Mouse (Mus musculus) mouse embryonic stem cell (cell line): Measurements from ENCODE around the gene Pde6d.

Experiments
- in situ Hi-C, 2 experiments: fragments of 300-500 bp; cut with MboI; formaldehyde crosslinking; loops; 1 replicate in 1 of 2; 3 replicates in 1 of 2; pipeline ENCODE4 v1.14.3; 2019 to 2020; ENCODE audit warnings: low sequenced_read_pairs in 2 of 2, low pct_unique_long_range_greater_than_20kb in 1 of 2, mixed read lengths in 1 of 2; ENCODE audit not compliant: unreplicated experiment in 1 of 2

Pde6d gene

GRCm38 (mm10) chr1:86510676-86511441 lies 71.6 kb downstream of the Pde6d start:
- in situ Hi-C loops: no loop called here

GRCm38 (mm10) chr1:86510266-86510665 lies 72.2 kb downstream of the Pde6d start:
- in situ Hi-C loops: no loop called here

GRCm38 (mm10) chr1:86509410-86509809 lies 73.0 kb downstream of the Pde6d start:
- in situ Hi-C loops: no loop called here

GRCm38 (mm10) chr1:86507866-86508265 lies 74.6 kb downstream of the Pde6d start:
- in situ Hi-C loops: no loop called here

GRCm38 (mm10) chr1:86506420-86506819 lies 76.0 kb downstream of the Pde6d start:
- in situ Hi-C loops: no loop called here

- in situ Hi-C loops: no loop called here
Observed at GRCm38 (mm10) chr1:86505461-86505860, 77.0 kb downstream of the Pde6d start.

- in situ Hi-C loops: loop anchor here in 1 of 2 experiments (5.0 kb wide), 1 partner anchor 32 kb away; no protein-coding TSS in a partner anchor
Observed at GRCm38 (mm10) chr1:86504697-86505421, 77.6 kb downstream of the Pde6d start.

GRCm38 (mm10) chr1:86503906-86504696 lies 78.3 kb downstream of the Pde6d start:
- in situ Hi-C loops: loop anchor here in 1 of 2 experiments (5.0 kb wide), 1 partner anchor 33 kb away; no protein-coding TSS in a partner anchor

- in situ Hi-C loops: loop anchor here in 1 of 2 experiments (5.0 kb wide), 1 partner anchor 34 kb away; no protein-coding TSS in a partner anchor
Observed at GRCm38 (mm10) chr1:86503165-86503747, 79.2 kb downstream of the Pde6d start.

- in situ Hi-C loops: loop anchor here in 1 of 2 experiments (5.0 kb wide), 1 partner anchor 35 kb away; no protein-coding TSS in a partner anchor
Observed at GRCm38 (mm10) chr1:86502221-86503048, 80.0 kb downstream of the Pde6d start.

- in situ Hi-C loops: loop anchor here in 1 of 2 experiments (5.0 kb wide), 1 partner anchor 36 kb away; no protein-coding TSS in a partner anchor
Observed at GRCm38 (mm10) chr1:86501559-86501958, 80.9 kb downstream of the Pde6d start.

- in situ Hi-C loops: loop anchor here in 1 of 2 experiments (5.0 kb wide), 1 partner anchor 36 kb away; no protein-coding TSS in a partner anchor
Observed at GRCm38 (mm10) chr1:86501114-86501532, 81.3 kb downstream of the Pde6d start.

GRCm38 (mm10) chr1:86500681-86501080 lies 81.7 kb downstream of the Pde6d start:
- in situ Hi-C loops: loop anchor here in 1 of 2 experiments (5.0 kb wide), 1 partner anchor 37 kb away; no protein-coding TSS in a partner anchor

GRCm38 (mm10) chr1:86499903-86500302 lies 82.5 kb downstream of the Pde6d start:
- in situ Hi-C loops: loop anchor here in 1 of 2 experiments (5.0 kb wide), 1 partner anchor 37 kb away; no protein-coding TSS in a partner anchor

- in situ Hi-C loops: no loop called here
Observed at GRCm38 (mm10) chr1:86498611-86499010, 83.8 kb downstream of the Pde6d start.

GRCm38 (mm10) chr1:86497986-86498385 lies 84.4 kb downstream of the Pde6d start:
- in situ Hi-C loops: no loop called here

- in situ Hi-C loops: no loop called here
Observed at GRCm38 (mm10) chr1:86497361-86497760, 85.1 kb downstream of the Pde6d start.
